Mouse (Mus musculus): ENCODE measurements around the gene Rbpj. TPM values are rescaled to one million over a fixed set of nuclear protein-coding genes. Genes with fewer than 3 reads are reported as not detected.
"Not testable (repeated sequence)": the region's sequence is repeated elsewhere in the genome, so short reads cannot be mapped to it uniquely, and the experiment has no call there.

Gene Rbpj
- polyA plus RNA-seq, 2 experiments: 6.5 to 7.0 TPM

- no peaks in the 10 kb centered on the region for H3K4me1 ChIP-seq (replicated peaks; ENCODE audit: control insufficient read depth in 2 of 2, insufficient read depth in 2 of 2, low read length in 1 of 2)
- H3K4me3 ChIP-seq (ENCODE audit: insufficient read depth in 1 of 2, low read depth in 2 of 2, low read length in 2 of 2): no peak overlapping the region
- H3K27me3 ChIP-seq (ENCODE audit: control insufficient read depth, insufficient read depth, low read length): no peaks in the 10 kb centered on the region
- no peak overlapping the region for H3K4me2 ChIP-seq (ENCODE audit: low read depth)
- ATAC-seq (ENCODE audit: insufficient read depth): no peak
- no peaks in the 10 kb centered on the region for H3K9me3 ChIP-seq (ENCODE audit: control insufficient read depth, low read length)
- TF ChIP-seq EP300 (IDR thresholded peaks at IDR 0.05; ENCODE audit: low read depth): no peak
- no peak for TF ChIP-seq CTCF (IDR thresholded peaks at IDR 0.05; ENCODE audit: low read depth)
- no peak for DNase-seq (ENCODE audit: low read depth in 3 of 3, low spot score in 3 of 3)
- H3K27ac ChIP-seq: no peak overlapping the region
- H3K9ac ChIP-seq (replicated peaks): no peak overlapping the region
- 55% methylated on average over 5 of the region's 5 CpGs for WGBS (ENCODE audit: insufficient replicate concordance)
- H3K36me3 ChIP-seq (replicated peaks; ENCODE audit: control insufficient read depth, insufficient read depth, low read depth): no peaks in the 10 kb centered on the region
Measured at GRCm38 (mm10) chr5:53668021-53668420, 202.1 kb downstream of the Rbpj start.

DNA sequence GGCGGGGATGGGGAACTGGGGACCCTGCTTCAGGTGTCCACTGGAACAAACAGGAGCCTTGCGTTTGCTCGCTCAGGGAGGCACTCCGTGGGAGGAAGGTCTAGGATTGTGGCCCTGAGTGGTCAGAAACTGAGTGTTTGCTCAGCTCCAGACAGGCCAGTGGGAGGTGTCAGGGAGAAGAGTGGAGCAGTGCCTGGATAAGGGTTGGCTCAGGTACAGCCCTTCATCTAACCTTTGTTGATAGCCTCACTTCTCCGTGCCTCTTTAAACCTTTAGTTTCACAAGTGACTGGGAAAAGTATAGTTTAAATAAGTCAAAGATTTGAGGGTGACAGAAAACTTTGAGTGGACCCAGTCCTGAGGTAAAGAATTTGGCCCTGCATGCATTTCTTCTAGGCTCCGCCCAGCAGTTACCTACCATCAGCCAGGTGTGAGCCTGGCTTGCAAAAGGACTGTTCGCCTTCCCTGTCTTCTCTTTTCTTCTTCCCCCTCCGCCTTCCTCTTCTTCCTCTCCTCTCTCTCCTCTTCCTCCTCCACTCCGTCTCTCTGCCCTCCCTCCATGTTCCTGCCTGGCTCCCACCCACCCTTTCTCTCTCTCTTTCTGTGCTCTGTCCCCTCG lies 204.5 kb downstream of the Rbpj start:
- Histone ChIP-seq H3K4me1 (replicated peaks; ENCODE audit: control insufficient read depth in 2 of 2, insufficient read depth in 2 of 2, low read length in 1 of 2) (no peaks in the 10 kb centered on the region), H3K36me3 (replicated peaks; ENCODE audit: control insufficient read depth, insufficient read depth, low read depth) (no peaks in the 10 kb centered on the region), H3K27ac (no peak overlapping the region), H3K4me2 (ENCODE audit: low read depth) (no peak overlapping the region), H3K27me3 (ENCODE audit: control insufficient read depth, insufficient read depth, low read length) (no peaks in the 10 kb centered on the region), H3K4me3 (ENCODE audit: insufficient read depth in 1 of 2, low read depth in 2 of 2, low read length in 2 of 2) (no peak overlapping the region), H3K9me3 (ENCODE audit: control insufficient read depth, low read length) (no peaks in the 10 kb centered on the region), H3K9ac (replicated peaks) (no peak overlapping the region)
- 62% methylated on average over 10 of the region's 10 CpGs for WGBS (ENCODE audit: insufficient replicate concordance)
- TF ChIP-seq EP300 (IDR thresholded peaks at IDR 0.05; ENCODE audit: low read depth): no peak
- no peak for TF ChIP-seq CTCF (IDR thresholded peaks at IDR 0.05; ENCODE audit: low read depth)
- ATAC-seq (ENCODE audit: insufficient read depth) (no peak), DNase-seq (ENCODE audit: low read depth in 3 of 3, low spot score in 3 of 3) (no peak)

DNA sequence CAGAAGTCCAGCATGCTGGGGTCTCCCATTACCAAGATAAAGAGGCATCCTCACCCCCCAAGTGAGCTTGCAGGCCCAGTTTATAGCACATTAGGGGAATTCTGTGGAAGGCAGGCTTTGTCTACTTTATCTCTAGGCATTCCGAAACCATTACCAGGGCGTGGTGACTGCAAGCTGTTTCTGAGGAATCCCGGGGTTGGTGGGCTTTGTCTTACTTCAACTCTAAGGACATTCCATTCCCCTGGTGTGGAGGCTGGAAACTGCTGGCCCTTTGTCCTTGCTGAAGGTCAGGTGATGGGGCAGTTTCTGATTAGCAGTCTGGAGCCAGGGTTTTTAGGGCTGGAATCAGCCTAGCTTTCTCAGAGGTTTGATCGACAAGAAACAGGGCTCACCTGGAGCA lies 205.6 kb downstream of the Rbpj start:
- ATAC-seq (ENCODE audit: insufficient read depth) (no peak), DNase-seq (ENCODE audit: low read depth in 3 of 3, low spot score in 3 of 3) (no peak)
- no peaks in the 10 kb centered on the region for H3K9me3 ChIP-seq (ENCODE audit: control insufficient read depth, low read length)
- H3K9ac ChIP-seq (replicated peaks): no peak overlapping the region
- no peaks in the 10 kb centered on the region for H3K36me3 ChIP-seq (replicated peaks; ENCODE audit: control insufficient read depth, insufficient read depth, low read depth)
- H3K4me1 ChIP-seq (replicated peaks; ENCODE audit: control insufficient read depth in 2 of 2, insufficient read depth in 2 of 2, low read length in 1 of 2): no peaks in the 10 kb centered on the region
- H3K27ac ChIP-seq: no peak overlapping the region
- TF ChIP-seq EP300 (IDR thresholded peaks at IDR 0.05; ENCODE audit: low read depth) (no peak), CTCF (IDR thresholded peaks at IDR 0.05; ENCODE audit: low read depth) (no peak)
- H3K4me3 ChIP-seq (ENCODE audit: insufficient read depth in 1 of 2, low read depth in 2 of 2, low read length in 2 of 2): no peak overlapping the region
- no peak overlapping the region for H3K4me2 ChIP-seq (ENCODE audit: low read depth)
- H3K27me3 ChIP-seq (ENCODE audit: control insufficient read depth, insufficient read depth, low read length): no peaks in the 10 kb centered on the region
- WGBS (ENCODE audit: insufficient replicate concordance): 57% methylated on average over 4 of the region's 4 CpGs

DNA sequence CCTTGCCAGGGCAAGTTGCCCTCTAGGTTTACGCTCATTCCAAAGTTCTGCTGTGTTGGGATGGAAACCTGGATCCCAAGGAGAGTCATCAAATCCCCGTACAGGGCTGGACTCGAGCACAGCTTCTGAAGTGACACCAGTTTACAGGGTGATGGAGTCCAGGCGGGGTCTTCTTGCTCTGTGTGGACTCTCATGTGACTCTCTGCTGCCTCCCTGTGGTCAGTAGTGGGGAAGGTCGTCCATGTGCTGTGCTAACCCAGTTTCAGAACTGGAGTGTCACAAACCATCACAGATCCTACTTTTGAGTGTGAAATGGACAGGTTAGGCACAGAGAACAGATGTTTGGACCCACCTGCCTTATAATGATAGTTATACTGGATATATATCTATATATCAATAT lies 206.4 kb downstream of the Rbpj start:
- Histone ChIP-seq H3K4me2 (ENCODE audit: low read depth) (no peak overlapping the region), H3K36me3 (replicated peaks; ENCODE audit: control insufficient read depth, insufficient read depth, low read depth) (no peaks in the 10 kb centered on the region), H3K9me3 (ENCODE audit: control insufficient read depth, low read length) (no peaks in the 10 kb centered on the region), H3K27ac (no peak overlapping the region), H3K27me3 (ENCODE audit: control insufficient read depth, insufficient read depth, low read length) (no peaks in the 10 kb centered on the region), H3K4me1 (replicated peaks; ENCODE audit: control insufficient read depth in 2 of 2, insufficient read depth in 2 of 2, low read length in 1 of 2) (no peaks in the 10 kb centered on the region), H3K4me3 (ENCODE audit: insufficient read depth in 1 of 2, low read depth in 2 of 2, low read length in 2 of 2) (no peak overlapping the region), H3K9ac (replicated peaks) (no peak overlapping the region)
- TF ChIP-seq CTCF (IDR thresholded peaks at IDR 0.05; ENCODE audit: low read depth) (peak; percentile 82), EP300 (IDR thresholded peaks at IDR 0.05; ENCODE audit: low read depth) (no peak)
- ATAC-seq (ENCODE audit: insufficient read depth): no peak
- WGBS (ENCODE audit: insufficient replicate concordance): 23% methylated on average over 5 of the region's 5 CpGs
- DNase-seq (ENCODE audit: low read depth in 3 of 3, low spot score in 3 of 3): peak; percentile 9 to 32 (median 22)

- H3K27ac ChIP-seq; H3K4me2 ChIP-seq (ENCODE audit: low read depth); H3K27me3 ChIP-seq (ENCODE audit: control insufficient read depth, insufficient read depth, low read length); H3K4me3 ChIP-seq (ENCODE audit: insufficient read depth in 1 of 2, low read depth in 2 of 2, low read length in 2 of 2); H3K4me1 ChIP-seq (replicated peaks; ENCODE audit: control insufficient read depth in 2 of 2, insufficient read depth in 2 of 2, low read length in 1 of 2); ATAC-seq (ENCODE audit: insufficient read depth); H3K9me3 ChIP-seq (ENCODE audit: control insufficient read depth, low read length); DNase-seq (ENCODE audit: low read depth in 3 of 3, low spot score in 3 of 3); H3K9ac ChIP-seq (replicated peaks); H3K36me3 ChIP-seq (replicated peaks; ENCODE audit: control insufficient read depth, insufficient read depth, low read depth): not testable (repeated sequence)
- WGBS (ENCODE audit: insufficient replicate concordance): 74% methylated on average over 6 of the region's 6 CpGs
Measured at GRCm38 (mm10) chr5:53673493-53674150, 207.7 kb downstream of the Rbpj start.
